Mouse (Mus musculus) brain, embryonic 14.5 days (tissue): Measurements from ENCODE around the gene Rnd2.

Experiments used
- CTCF ChIP-seq: fragments of 200-500 bp; IDR thresholded peaks from 2 replicates; pipeline ENCODE4 v1.5.1; 2012; ENCODE audit warnings: inconsistent platforms, mild to moderate bottlenecking, moderate library complexity, borderline replicate concordance; ENCODE audit not compliant: insufficient read depth, insufficient read length; ENCODE audit errors: extremely low read depth
- POLR2A ChIP-seq: fragments of 200-500 bp; IDR thresholded peaks from 2 replicates; pipeline ENCODE4 v1.6.1; 2012; ENCODE audit warnings: mild to moderate bottlenecking, inconsistent platforms, borderline replicate concordance; ENCODE audit not compliant: poor library complexity, insufficient read depth, insufficient read length, severe bottlenecking; ENCODE audit errors: extremely low read depth

GRCm38 (mm10) chr11:101471926-101472325 lies 7.1 kb downstream of the Rnd2 start:
- TF ChIP-seq CTCF, result no peak
- no peak for TF ChIP-seq POLR2A
